Mouse (Mus musculus): ENCODE measurements around the gene Olfr549.

Olfr549 gene

GRCm38 (mm10) chr7:102597378-102598031, 47.8 kb downstream of the Olfr549 start, which contains the start of gene Olfr552:
TSS of gene Olfr552 (plus strand) at chr7:102597770.
- ATAC-seq (ENCODE audit: low TSS enrichment): no peak
